Mouse (Mus musculus): Measurements from ENCODE around the gene Saxo1. TPM values are rescaled to one million over a fixed set of nuclear protein-coding genes. Genes with fewer than 3 reads are reported as not detected.

Saxo1 gene
- not detected for polyA plus RNA-seq (2017; shearing (Covaris generic))

GRCm38 (mm10) chr4:86558228-86558627 is at the start of gene Saxo1:
Saxo1 (minus strand) TSS chr4:86558328.

GRCm38 (mm10) chr4:86575283-86575983 is 17.3 kb upstream of the Saxo1 start, which contains the start of gene Rraga:
Rraga (plus strand) TSS chr4:86575668.

Other genes starting within 250 kb of the Saxo1 start
- gene Rraga, start 17.3 kb upstream of the Saxo1 start, polyA plus RNA-seq (2017; shearing (Covaris generic)) = 61.6 TPM
- 14.0 TPM for gene Haus6, start 53.7 kb upstream of the Saxo1 start, polyA plus RNA-seq (2017; shearing (Covaris generic))
- 18.7 TPM for gene Plin2, start 111.7 kb upstream of the Saxo1 start, polyA plus RNA-seq (2017; shearing (Covaris generic))
- 10.1 TPM for gene Dennd4c, start 190.2 kb upstream of the Saxo1 start, polyA plus RNA-seq (2017; shearing (Covaris generic))